Mouse (Mus musculus): ENCODE measurements at regions not wholly inside any gene's neighbourhood (a gene's known extent, or its start where the extent isn't known, plus 50 kb on each side); places are given as distances from the start of the nearest gene placed in this dataset.

GRCm38 (mm10) chr8:116452806-116453205 lies 52.0 kb upstream of the Dynlrb2 start:
- Histone ChIP-seq H3K4me1 (ENCODE audit: control insufficient read depth in 1 of 2, insufficient read depth in 2 of 2, low read length in 2 of 2) (no peaks in the 10 kb centered on the region), H3K4me3 (ENCODE audit: control insufficient read depth in 1 of 2, insufficient read depth in 1 of 2, low read depth in 2 of 2, low read length in 2 of 2) (no peak overlapping the region)

GRCm38 (mm10) chr8:116451397-116451796 lies 53.4 kb upstream of the Dynlrb2 start:
- Histone ChIP-seq H3K9ac (ENCODE audit: control insufficient read depth, low read depth, low read length, poor library complexity, severe bottlenecking) (no peak overlapping the region), H3K79me2 (ENCODE audit: control insufficient read depth, insufficient read depth, low read length, poor library complexity) (no peaks in the 10 kb centered on the region), H3K4me1 (ENCODE audit: control insufficient read depth in 1 of 2, insufficient read depth in 2 of 2, low read length in 2 of 2) (no peaks in the 10 kb centered on the region), H3K27ac (ENCODE audit: control insufficient read depth, low read depth, low read length) (no peak overlapping the region), H3K9me3 (replicated peaks; ENCODE audit: insufficient read depth, low read length) (no peaks in the 10 kb centered on the region), H3K4me3 (ENCODE audit: control insufficient read depth in 1 of 2, insufficient read depth in 1 of 2, low read depth in 2 of 2, low read length in 2 of 2) (no peak overlapping the region), H3K27me3 (ENCODE audit: control insufficient read depth in 1 of 2, insufficient read depth in 2 of 2, low read length in 2 of 2) (no peaks in the 10 kb centered on the region), H3K36me3 (ENCODE audit: control insufficient read depth in 1 of 2, insufficient read depth in 2 of 2, low read length in 2 of 2) (no peaks in the 10 kb centered on the region)
- TF ChIP-seq CHD2 (IDR thresholded peaks at IDR 0.05; ENCODE audit: low read length) (no peak), SMC3 (IDR thresholded peaks at IDR 0.05; ENCODE audit: low read depth, low read length) (no peak), GABPA (IDR thresholded peaks at IDR 0.05; ENCODE audit: low read depth, low read length) (no peak), RAD21 (IDR thresholded peaks at IDR 0.05; ENCODE audit: low read depth, low read length) (no peak), UBTF (IDR thresholded peaks at IDR 0.05; ENCODE audit: borderline replicate concordance, insufficient read depth, low read depth, low read length) (no peak), SIN3A (IDR thresholded peaks at IDR 0.05; ENCODE audit: low read length) (no peak), TAL1 (IDR thresholded peaks at IDR 0.05; ENCODE audit: low read length) (no peak), CHD1 (IDR thresholded peaks at IDR 0.05; ENCODE audit: low read depth, low read length) (no peak), GATA1 (IDR thresholded peaks at IDR 0.05; ENCODE audit: low read depth, low read length) (no peak), MAFK (IDR thresholded peaks at IDR 0.05; ENCODE audit: borderline replicate concordance, low read depth, low read length) (no peak), ELF1 (IDR thresholded peaks at IDR 0.05; ENCODE audit: low read depth, low read length) (no peak), MEF2A (IDR thresholded peaks at IDR 0.05; ENCODE audit: extremely low read depth, insufficient replicate concordance, low read depth, low read length, poor library complexity, severe bottlenecking) (no peak), ZNF384 (IDR thresholded peaks at IDR 0.05; ENCODE audit: low read depth, low read length) (no peak), MXI1 (IDR thresholded peaks at IDR 0.05; ENCODE audit: low read depth, low read length) (no peak)
- no peak for DNase-seq (ENCODE audit: low read depth, low spot score)

More at GRCm38 (mm10) chr8:116452806-116453205, 52.0 kb upstream of the Dynlrb2 start:
- H3K36me3 ChIP-seq (ENCODE audit: control insufficient read depth in 1 of 2, insufficient read depth in 2 of 2, low read length in 2 of 2) = no peaks in the 10 kb centered on the region
- no peak for DNase-seq (ENCODE audit: low read depth, low spot score)
- H3K27me3 ChIP-seq (ENCODE audit: control insufficient read depth in 1 of 2, insufficient read depth in 2 of 2, low read length in 2 of 2) = no peaks in the 10 kb centered on the region
- H3K9me3 ChIP-seq (replicated peaks; ENCODE audit: insufficient read depth, low read length) = no peaks in the 10 kb centered on the region
- H3K27ac ChIP-seq (ENCODE audit: control insufficient read depth, low read depth, low read length) = no peak overlapping the region
- no peak for TF ChIP-seq GABPA (IDR thresholded peaks at IDR 0.05; ENCODE audit: low read depth, low read length)
- no peak for TF ChIP-seq MAZ (IDR thresholded peaks at IDR 0.05; ENCODE audit: low read depth, low read length)
- TF ChIP-seq RCOR1 (IDR thresholded peaks at IDR 0.05; ENCODE audit: low read depth, low read length) = no peak
- TF ChIP-seq MXI1 (IDR thresholded peaks at IDR 0.05; ENCODE audit: low read depth, low read length) = no peak
- no peak for TF ChIP-seq POLR2AphosphoS2 (IDR thresholded peaks at IDR 0.05; ENCODE audit: low read length)
- no peak for TF ChIP-seq KAT2A (conservative IDR thresholded peaks at IDR 0.05; ENCODE audit: low read depth, low read length)
- TF ChIP-seq MEF2A (IDR thresholded peaks at IDR 0.05; ENCODE audit: extremely low read depth, insufficient replicate concordance, low read depth, low read length, poor library complexity, severe bottlenecking) = no peak
- no peak for TF ChIP-seq ELF1 (IDR thresholded peaks at IDR 0.05; ENCODE audit: low read depth, low read length)
- no peak for TF ChIP-seq ZKSCAN1 (IDR thresholded peaks at IDR 0.05; ENCODE audit: low read depth, low read length)
- no peak for TF ChIP-seq GATA1 (IDR thresholded peaks at IDR 0.05; ENCODE audit: low read depth, low read length)
- TF ChIP-seq JUND (IDR thresholded peaks at IDR 0.05; ENCODE audit: low read depth, low read length) = no peak
- TF ChIP-seq SIN3A (IDR thresholded peaks at IDR 0.05; ENCODE audit: low read length) = no peak
- TF ChIP-seq ETS1 (IDR thresholded peaks at IDR 0.05; ENCODE audit: low read depth, low read length) = no peak
- no peak for TF ChIP-seq HCFC1 (IDR thresholded peaks at IDR 0.05; ENCODE audit: low read depth, low read length)
- TF ChIP-seq TCF12 (IDR thresholded peaks at IDR 0.05; ENCODE audit: low read depth, low read length) = no peak
- TF ChIP-seq RAD21 (IDR thresholded peaks at IDR 0.05; ENCODE audit: low read depth, low read length) = no peak
- H3K9ac ChIP-seq (ENCODE audit: control insufficient read depth, low read depth, low read length, poor library complexity, severe bottlenecking) = no peak overlapping the region
- no peaks in the 10 kb centered on the region for H3K79me2 ChIP-seq (ENCODE audit: control insufficient read depth, insufficient read depth, low read length, poor library complexity)

Data from MEL (cell line).